Mouse (Mus musculus) MEL (cell line): ENCODE measurements around the gene Rag2. TPM values are rescaled to one million over a fixed set of nuclear protein-coding genes. Genes with fewer than 3 reads are reported as not detected.
A peak's percentile ranks its signal among the peaks of the same experiment; 100 is the strongest.

Experiments
- DNase-seq: peaks from one replicate; pipeline ENCODE4 v3.0.0; 2011; ENCODE audit warnings: low read depth, low spot score
- H3K27ac ChIP-seq: 2 replicates; pipeline ENCODE4 v1.5.1; 2012; ENCODE audit warnings: low read depth, mild to moderate bottlenecking, control low read depth, low read length, moderate library complexity; ENCODE audit not compliant: control insufficient read depth
- H3K27me3 ChIP-seq, 2 experiments: fragments of 150-350 bp in 1 of 2; sonication (generic) in 1 of 2; 2 replicates each; pipeline ENCODE4 v1.6.1; 2012; ENCODE audit warnings: low read length in 2 of 2, mild to moderate bottlenecking in 2 of 2, improper control_type of control experiment in 1 of 2, moderate library complexity in 1 of 2; ENCODE audit not compliant: insufficient read depth in 2 of 2, control insufficient read depth in 1 of 2
- H3K36me3 ChIP-seq, 2 experiments: 2 replicates each; pipeline ENCODE4 v1.6.1; 2012 to 2014; ENCODE audit warnings: low read length in 2 of 2, improper control_type of control experiment in 1 of 2, inconsistent platforms in 1 of 2, mild to moderate bottlenecking in 1 of 2; ENCODE audit not compliant: insufficient read depth in 2 of 2, control insufficient read depth in 1 of 2
- H3K4me1 ChIP-seq, 2 experiments: fragments of 150-350 bp in 1 of 2; sonication (generic) in 1 of 2; 2 replicates each; pipeline ENCODE4 v1.6.1; 2012; ENCODE audit warnings: low read length in 2 of 2, improper control_type of control experiment in 1 of 2, mild to moderate bottlenecking in 1 of 2; ENCODE audit not compliant: insufficient read depth in 2 of 2, control insufficient read depth in 1 of 2
- H3K4me3 ChIP-seq, 2 experiments: fragments of 150-350 bp in 1 of 2; sonication (generic) in 1 of 2; 2 replicates each; pipeline ENCODE4 v1.5.1; 2012; ENCODE audit warnings: low read depth in 2 of 2, low read length in 2 of 2, mild to moderate bottlenecking in 2 of 2, moderate library complexity in 2 of 2, control low read depth in 1 of 2, improper control_type of control experiment in 1 of 2; ENCODE audit not compliant: control insufficient read depth in 1 of 2, insufficient read depth in 1 of 2
- H3K79me2 ChIP-seq: 2 replicates; pipeline ENCODE4 v1.6.1; 2012; ENCODE audit warnings: mild to moderate bottlenecking, low read length, moderate library complexity; ENCODE audit not compliant: control insufficient read depth, poor library complexity, insufficient read depth
- H3K9ac ChIP-seq: 2 replicates; pipeline ENCODE4 v1.6.1; 2012; ENCODE audit warnings: low read depth, mild to moderate bottlenecking, control low read depth, low read length, moderate library complexity; ENCODE audit not compliant: control insufficient read depth, poor library complexity, severe bottlenecking
- H3K9me3 ChIP-seq: fragments of 150-350 bp; sonication (generic); replicated peaks from 2 replicates; pipeline ENCODE4 v1.6.1; 2012; ENCODE audit warnings: mild to moderate bottlenecking, low read length, improper control_type of control experiment, moderate library complexity; ENCODE audit not compliant: insufficient read depth
- CHD2 ChIP-seq: IDR thresholded peaks from 2 replicates; pipeline ENCODE4 v1.6.1; 2011; ENCODE audit warnings: low read length, improper control_type of control experiment
- E2F4 ChIP-seq: IDR thresholded peaks from 2 replicates; pipeline ENCODE4 v1.6.1; 2011; ENCODE audit warnings: low read depth, low read length, improper control_type of control experiment, borderline replicate concordance
- ELF1 ChIP-seq: IDR thresholded peaks from 2 replicates; pipeline ENCODE4 v1.6.1; 2014; ENCODE audit warnings: low read depth, mild to moderate bottlenecking, inconsistent platforms, low read length, improper control_type of control experiment, moderate library complexity
- EP300 ChIP-seq, 2 experiments: IDR thresholded peaks; 2 replicates each; pipeline ENCODE4 v1.6.1; 2011; ENCODE audit warnings: improper control_type of control experiment in 2 of 2, low read length in 2 of 2, low read depth in 1 of 2, mild to moderate bottlenecking in 1 of 2
- ETS1 ChIP-seq: IDR thresholded peaks from 2 replicates; pipeline ENCODE4 v1.6.1; 2012; ENCODE audit warnings: low read depth, mild to moderate bottlenecking, inconsistent platforms, low read length, improper control_type of control experiment, moderate library complexity
- HCFC1 ChIP-seq: IDR thresholded peaks from 2 replicates; pipeline ENCODE4 v1.6.1; 2012; ENCODE audit warnings: low read depth, mild to moderate bottlenecking, inconsistent platforms, low read length, improper control_type of control experiment, moderate library complexity
- JUND ChIP-seq: IDR thresholded peaks from 2 replicates; pipeline ENCODE4 v1.6.1; 2011; ENCODE audit warnings: low read depth, mild to moderate bottlenecking, improper control_type of control experiment, low read length
- MXI1 ChIP-seq: IDR thresholded peaks from 2 replicates; pipeline ENCODE4 v1.6.1; 2011; ENCODE audit warnings: mild to moderate bottlenecking, low read depth, low read length, improper control_type of control experiment
- NELFE ChIP-seq: IDR thresholded peaks from 2 replicates; pipeline ENCODE4 v1.6.1; 2011; ENCODE audit warnings: low read depth, low read length, improper control_type of control experiment
- NRF1 ChIP-seq: IDR thresholded peaks from 2 replicates; pipeline ENCODE4 v1.6.1; 2014; ENCODE audit warnings: low read depth, mild to moderate bottlenecking, inconsistent platforms, low read length, improper control_type of control experiment, moderate library complexity; ENCODE audit not compliant: poor library complexity, insufficient read depth, severe bottlenecking
- POLR2A ChIP-seq, 2 experiments: IDR thresholded peaks; 2 replicates each; pipeline ENCODE4 v1.6.1; 2011 to 2012; ENCODE audit warnings: low read length in 2 of 2, mild to moderate bottlenecking in 2 of 2, control low read depth in 1 of 2, improper control_type of control experiment in 1 of 2, low read depth in 1 of 2, moderate library complexity in 1 of 2; ENCODE audit not compliant: control insufficient read depth in 1 of 2, insufficient read depth in 1 of 2, poor library complexity in 1 of 2
- POLR2AphosphoS2 ChIP-seq: IDR thresholded peaks from 2 replicates; pipeline ENCODE4 v1.6.1; 2011; ENCODE audit warnings: low read length, improper control_type of control experiment
- RAD21 ChIP-seq: IDR thresholded peaks from 2 replicates; pipeline ENCODE4 v1.6.1; 2011; ENCODE audit warnings: mild to moderate bottlenecking, low read depth, low read length, improper control_type of control experiment
- SIN3A ChIP-seq: IDR thresholded peaks from 2 replicates; pipeline ENCODE4 v1.6.1; 2012; ENCODE audit warnings: low read length, improper control_type of control experiment, inconsistent platforms
- SMC3 ChIP-seq: IDR thresholded peaks from 2 replicates; pipeline ENCODE4 v1.6.1; 2011; ENCODE audit warnings: low read depth, low read length, improper control_type of control experiment
- TAL1 ChIP-seq: IDR thresholded peaks from 2 replicates; pipeline ENCODE4 v1.6.1; 2012; ENCODE audit warnings: mild to moderate bottlenecking, inconsistent platforms, low read length, moderate library complexity, mixed read lengths
- TCF12 ChIP-seq: IDR thresholded peaks from 2 replicates; pipeline ENCODE4 v1.6.1; 2014; ENCODE audit warnings: low read depth, mild to moderate bottlenecking, inconsistent platforms, low read length, improper control_type of control experiment, moderate library complexity
- USF1 ChIP-seq: IDR thresholded peaks from 2 replicates; pipeline ENCODE4 v1.6.1; 2014; ENCODE audit warnings: low read depth, mild to moderate bottlenecking, inconsistent platforms, low read length, improper control_type of control experiment, moderate library complexity
- ZMIZ1 ChIP-seq: IDR thresholded peaks from 2 replicates; pipeline ENCODE4 v1.6.1; 2012; ENCODE audit warnings: low read depth, mild to moderate bottlenecking, inconsistent platforms, low read length, improper control_type of control experiment, moderate library complexity
- polyA plus RNA-seq, 2 experiments: library from polyadenylated mRNA; stranded (reverse) in 1 of 2; unstranded in 1 of 2; fragments of >175 nt in 1 of 2; fragments of >200 nt in 1 of 2; gene quantifications; 2 replicates each; pipeline versions ENCODE4 v1.2.1 to v1.2.4; 2012; ENCODE audit warnings: low replicate concordance in 2 of 2, low read depth in 1 of 2; ENCODE audit not compliant: insufficient read length in 2 of 2, insufficient read depth in 1 of 2, missing spikeins in 1 of 2
- total RNA-seq: library from RNA; depleted of rRNA; stranded (reverse); fragments of 300-350 nt; gene quantifications from 2 replicates; pipeline ENCODE4 v1.2.3, GENCODE M21; 2012

The Rag2 gene
- total and polyA plus RNA-seq, 3 experiments, result not detected

DNA sequence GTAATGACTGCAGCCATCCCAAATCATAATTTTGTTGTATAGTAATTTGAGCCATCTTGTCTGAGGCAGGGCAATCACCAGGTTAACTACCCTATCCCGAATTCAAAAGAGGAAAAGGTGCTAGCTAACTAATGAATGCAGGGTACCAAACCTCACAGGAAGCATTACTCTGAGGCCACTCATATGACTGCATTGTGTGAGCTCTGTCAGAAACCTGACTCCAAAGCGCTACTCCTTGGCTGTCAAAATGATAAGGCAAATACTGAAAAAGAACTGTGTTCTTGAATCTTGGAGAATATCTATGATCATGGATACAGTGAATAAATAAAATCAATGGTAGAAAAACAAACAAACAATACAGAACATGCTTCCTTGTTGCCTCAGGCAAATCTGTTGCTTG is 44.5 kb upstream of the Rag2 start:
- no peaks in the 10 kb centered on the region for H3K9me3 ChIP-seq
- no peak overlapping the region for H3K9ac ChIP-seq
- H3K4me1 ChIP-seq, result peaks cover 3 to 10% of the 10 kb centered on the region in 2 experiments
- no peak overlapping the region for H3K4me3 ChIP-seq
- no peak overlapping the region for H3K27ac ChIP-seq
- no peaks in the 10 kb centered on the region for H3K27me3 ChIP-seq
- H3K79me2 ChIP-seq, result no peaks in the 10 kb centered on the region
- DNase-seq, result no peak
- TF ChIP-seq NRF1, result no peak
- no peak for TF ChIP-seq EP300 (IDR thresholded peaks at IDR 0.05; ENCODE audit: low read depth in 1 of 2, low read length in 2 of 2)
- H3K36me3 ChIP-seq, result peaks cover 0 to 13% of the 10 kb centered on the region in 2 experiments; a peak in 2 of 4 replicates

DNA sequence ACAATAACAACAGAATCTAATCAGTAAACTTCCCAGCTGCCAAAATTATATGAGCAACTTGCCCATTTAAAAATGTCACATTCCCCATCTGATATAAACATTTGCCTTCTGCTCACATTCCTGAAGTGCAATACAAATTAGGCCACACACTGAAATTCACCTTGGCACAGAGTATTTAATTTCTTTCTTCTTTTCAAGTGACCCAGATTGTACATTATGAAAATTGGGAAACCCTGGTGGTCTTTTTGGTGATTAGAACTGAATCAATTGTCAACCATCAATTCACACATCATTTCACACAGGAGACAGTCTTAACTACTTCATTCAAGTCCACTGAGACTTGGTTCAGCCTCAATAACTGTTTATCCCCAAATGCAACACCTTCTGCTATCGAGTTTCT is 44.1 kb upstream of the Rag2 start:
- peak overlapping the region; percentile 58 for H3K27ac ChIP-seq
- TF ChIP-seq SIN3A, result no peak
- TF ChIP-seq NRF1, result no peak
- TF ChIP-seq POLR2AphosphoS2, result no peak
- no peak for TF ChIP-seq RAD21
- TF ChIP-seq ELF1, result no peak
- TF ChIP-seq POLR2A (IDR thresholded peaks at IDR 0.05; ENCODE audit: control insufficient read depth in 1 of 2, insufficient read depth in 1 of 2, low read depth in 1 of 2, low read length in 2 of 2, poor library complexity in 1 of 2), result no peak
- no peak for TF ChIP-seq E2F4
- no peak for TF ChIP-seq JUND
- TF ChIP-seq, all 39 proteins: peak for 0
- Histone ChIP-seq H3K4me3 (no peak overlapping the region), H3K27me3 (no peaks in the 10 kb centered on the region), H3K4me1 (peaks cover 3 to 10% of the 10 kb centered on the region in 2 experiments), H3K9ac (no peak overlapping the region), H3K36me3 (peaks cover 0 to 13% of the 10 kb centered on the region in 2 experiments; a peak in 2 of 4 replicates), H3K79me2 (no peaks in the 10 kb centered on the region), H3K9me3 (no peaks in the 10 kb centered on the region)
- DNase-seq, result no peak

GRCm38 (mm10) chr2:101580977-101581376 is 43.5 kb upstream of the Rag2 start:
- Histone ChIP-seq H3K4me3 (peak overlapping the region in 1 of 2 experiments; percentile 23; a peak in 1 of 4 replicates), H3K9me3 (no peaks in the 10 kb centered on the region), H3K9ac (no peak overlapping the region), H3K27ac (peak overlapping the region; percentile 58; the same call in 1 of the 2 replicates), H3K27me3 (no peaks in the 10 kb centered on the region), H3K4me1 (peaks cover 3 to 10% of the 10 kb centered on the region in 2 experiments), H3K36me3 (peaks cover 0 to 13% of the 10 kb centered on the region in 2 experiments; a peak in 2 of 4 replicates), H3K79me2 (no peaks in the 10 kb centered on the region)
- peak; percentile 59 for DNase-seq
- no peak for TF ChIP-seq JUND
- peak; percentile 40; the same call in 1 of the 2 replicates for TF ChIP-seq ELF1
- TF ChIP-seq CHD2, result no peak
- peak; percentile 22; the same call in 1 of the 2 replicates for TF ChIP-seq SIN3A
- TF ChIP-seq TCF12, result peak; percentile 57; the same call in 1 of the 2 replicates
- TF ChIP-seq NELFE, result no peak
- no peak for TF ChIP-seq POLR2AphosphoS2
- no peak for TF ChIP-seq ZMIZ1
- no peak for TF ChIP-seq USF1
- peak; percentile 32; the same call in 1 of the 2 replicates for TF ChIP-seq TAL1
- no peak for TF ChIP-seq HCFC1
- no peak for TF ChIP-seq SMC3
- TF ChIP-seq MXI1, result no peak
- TF ChIP-seq E2F4, result no peak
- peak; percentile 67 to 70; a peak in 3 of 4 replicates for TF ChIP-seq EP300 (IDR thresholded peaks at IDR 0.05; ENCODE audit: low read depth in 1 of 2, low read length in 2 of 2)
- no peak for TF ChIP-seq ETS1
- no peak for TF ChIP-seq POLR2A (IDR thresholded peaks at IDR 0.05; ENCODE audit: control insufficient read depth in 1 of 2, insufficient read depth in 1 of 2, low read depth in 1 of 2, low read length in 2 of 2, poor library complexity in 1 of 2)
- TF ChIP-seq NRF1, result no peak
- TF ChIP-seq, all 39 proteins: peak for 5
